Mouse (Mus musculus) cerebral cortex, adult 2 months (tissue): ENCODE results near the gene Cog1.

Source experiments
- WGBS: fragments of 180-500 bp; shearing (Covaris S2); methylation state at CpG from one replicate; pipeline ENCODE4 v1.1.7; 2018; 5-methylcytosine and 5-hydroxymethylcytosine counted together

The Cog1 gene

DNA sequence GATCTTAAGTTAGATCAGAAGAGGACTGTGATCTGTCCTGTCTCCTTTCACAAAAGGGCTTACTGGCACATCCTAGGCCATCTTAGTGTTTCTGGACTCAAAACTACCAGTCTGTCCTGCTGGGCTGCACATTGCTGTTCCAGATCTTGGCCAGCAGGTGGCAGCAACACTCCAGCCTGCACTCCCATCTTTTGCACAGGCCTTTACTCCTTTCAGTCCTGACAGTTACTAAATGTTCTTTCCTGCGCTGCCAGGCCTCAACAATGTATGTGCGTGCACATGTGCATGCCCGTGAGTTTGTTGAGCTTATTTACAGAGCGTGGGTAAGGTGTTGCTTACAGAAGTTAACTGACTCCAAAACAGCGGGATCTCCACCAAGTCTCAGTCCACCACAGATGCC, 54.8 kb downstream of the Cog1 start:
- WGBS: 18% methylated on average over 5 of the region's 5 CpGs

DNA sequence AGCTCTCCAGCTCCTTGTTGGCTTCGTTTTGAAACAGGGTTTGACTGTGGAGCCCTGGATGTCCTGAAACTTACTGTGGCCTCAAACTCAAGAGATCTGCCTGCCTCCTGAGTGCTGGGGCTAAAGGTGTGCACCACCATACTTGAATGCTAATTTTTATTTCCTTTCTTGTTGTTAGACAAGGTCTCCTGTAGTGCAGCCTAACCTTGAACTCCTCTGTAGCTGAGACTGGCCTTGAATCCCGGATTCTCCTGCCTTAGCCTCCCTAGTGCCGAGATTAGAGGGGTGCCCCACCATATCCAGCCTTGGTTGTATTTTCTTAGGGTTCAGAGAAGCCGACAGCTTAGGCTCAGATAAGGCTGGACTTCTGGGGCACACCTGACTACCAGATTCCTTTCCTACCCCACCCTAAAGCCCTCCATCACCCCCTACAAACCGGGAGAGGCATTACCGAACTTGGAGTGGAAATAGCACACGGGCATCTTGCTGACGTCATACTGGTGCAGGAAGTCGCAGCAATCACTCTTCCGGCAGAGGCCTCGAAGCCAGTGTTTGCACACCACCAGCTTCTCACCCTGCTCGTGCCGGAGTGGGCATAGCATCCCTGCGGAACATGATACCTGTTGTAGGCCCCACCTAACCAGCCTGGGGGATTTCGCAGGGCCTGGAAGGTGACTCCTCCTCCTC, 57.1 kb downstream of the Cog1 start:
- WGBS: 91% methylated on average over 15 of the region's 15 CpGs

DNA sequence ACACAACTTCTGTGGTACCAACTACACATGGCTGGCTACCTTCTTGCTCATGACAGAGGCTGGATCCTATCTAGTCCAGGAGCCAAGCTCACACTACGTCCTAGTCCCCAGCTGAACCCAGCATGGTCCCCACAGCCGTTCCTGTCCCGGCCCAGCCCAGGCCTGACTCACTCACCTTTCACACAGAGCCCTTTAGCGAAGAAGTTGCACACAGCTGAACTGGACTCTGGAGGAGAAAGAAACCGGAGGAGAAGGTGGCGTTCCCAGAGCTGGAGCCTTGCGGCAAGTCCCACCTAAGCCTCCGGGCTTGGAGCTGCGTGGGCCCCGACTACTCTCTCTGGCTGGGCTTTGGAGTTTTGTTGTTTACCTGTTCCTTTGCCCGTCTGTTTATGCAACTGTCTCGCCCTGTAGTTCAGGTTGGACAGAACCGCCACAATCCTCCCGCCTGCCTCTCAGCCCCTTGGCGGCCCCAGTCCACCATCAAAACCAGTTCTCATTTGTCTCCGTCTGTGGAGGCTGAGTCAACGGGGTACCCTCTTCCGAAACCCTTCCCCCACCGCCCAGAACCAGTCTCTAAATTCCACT, 59.8 kb downstream of the Cog1 start:
- 88% methylated on average over 19 of the region's 19 CpGs for WGBS

DNA sequence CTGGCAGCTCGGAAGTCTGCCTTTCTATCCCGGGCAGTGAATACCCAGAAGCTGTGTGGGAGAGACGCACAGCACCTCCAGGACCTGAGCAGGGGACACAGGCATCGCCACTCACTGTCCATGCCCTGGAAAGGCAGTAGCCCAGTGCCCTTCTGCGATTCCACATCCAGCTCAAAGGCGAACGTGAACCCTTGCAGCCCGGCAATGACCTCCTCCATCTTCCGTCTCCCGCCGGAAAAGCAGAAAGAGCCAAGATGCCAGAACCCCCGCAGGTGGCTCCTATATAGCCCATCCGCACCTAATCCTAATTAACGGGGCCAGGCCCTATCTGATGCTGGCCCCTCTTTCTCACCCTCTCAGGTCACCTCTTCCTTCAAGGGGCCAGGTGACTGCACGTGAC, 60.3 kb downstream of the Cog1 start:
- WGBS: 76% methylated on average over 15 of the region's 15 CpGs

DNA sequence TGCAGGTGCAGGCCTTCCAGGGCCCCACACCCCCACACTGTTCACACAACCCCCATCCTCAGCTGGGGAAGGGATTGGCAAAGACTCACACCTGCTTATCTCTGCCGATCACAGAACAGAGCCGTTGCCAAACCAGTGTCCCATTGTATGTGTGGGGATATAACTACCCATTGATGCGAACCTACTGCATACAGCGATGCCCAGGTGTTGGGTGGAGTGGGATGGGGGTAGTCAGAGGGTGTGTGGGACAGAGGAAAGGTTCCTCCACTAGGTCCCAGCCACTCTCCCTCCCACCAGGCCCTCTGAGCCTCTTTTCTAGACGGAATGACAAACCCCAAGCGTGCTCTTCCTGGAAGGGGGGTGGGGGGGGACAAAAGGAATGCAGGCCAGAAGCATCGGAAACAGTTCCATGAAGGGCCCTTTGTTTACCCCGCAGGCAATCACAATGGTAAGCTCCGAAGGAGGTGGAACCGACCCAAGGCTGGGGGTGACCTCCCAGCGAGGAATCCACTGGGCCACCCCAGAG, 60.8 kb downstream of the Cog1 start, which contains the start of gene Cpsf4l:
Gene Cpsf4l, minus strand, starts transcription at position 287 of the 526 bp plus-strand sequence.
- whole genome bisulfite sequencing: 44% methylated on average over 11 of the region's 11 CpGs

DNA sequence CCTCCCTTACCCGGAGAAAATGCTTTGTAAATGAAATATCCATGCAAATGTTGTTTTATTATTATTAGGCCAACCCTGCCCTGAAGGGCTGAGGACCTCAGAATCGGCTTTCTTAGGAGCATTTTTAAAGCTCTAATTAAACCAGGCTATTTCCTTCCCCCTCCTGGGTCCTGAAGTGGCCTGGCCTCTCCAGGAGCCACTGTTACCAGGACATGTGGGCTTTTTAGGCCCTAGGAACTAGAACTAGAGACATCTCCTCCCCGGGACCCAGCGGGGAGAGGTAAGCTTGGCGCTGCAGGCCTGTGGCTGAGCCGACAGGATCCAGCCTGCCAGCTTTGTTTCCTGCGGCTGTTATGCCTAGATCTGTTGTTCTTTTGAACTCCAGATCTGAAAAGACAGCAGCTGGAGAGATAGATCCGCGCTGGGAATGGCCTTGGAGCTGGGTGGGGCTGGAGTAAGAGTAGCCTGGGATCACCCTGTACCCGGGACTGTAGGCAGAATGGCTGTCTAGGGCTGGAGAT, 61.3 kb downstream of the Cog1 start:
- WGBS: 41% methylated on average over 10 of the region's 10 CpGs

DNA sequence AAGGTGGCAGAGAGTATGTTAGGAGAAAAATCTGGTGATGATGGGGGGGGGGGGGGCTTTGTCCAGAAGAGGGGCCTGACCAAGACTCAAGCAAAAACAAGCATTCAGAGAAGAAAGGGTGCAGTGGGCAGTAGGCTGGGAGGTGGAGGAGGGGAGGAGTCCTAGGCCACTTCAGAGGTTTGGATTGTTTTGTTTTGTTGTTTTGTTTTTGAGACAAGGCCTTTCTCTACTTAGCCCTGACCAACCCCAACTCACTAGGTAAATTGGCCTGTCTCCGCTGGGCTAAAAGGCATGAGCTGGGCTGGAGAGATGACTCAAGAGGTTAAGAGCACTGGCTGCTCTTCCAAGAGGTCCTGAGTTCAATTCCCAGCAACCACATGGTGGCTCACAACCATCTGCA, 62.1 kb downstream of the Cog1 start:
- 74% methylated on average over 1 of the region's 1 CpGs for WGBS

DNA sequence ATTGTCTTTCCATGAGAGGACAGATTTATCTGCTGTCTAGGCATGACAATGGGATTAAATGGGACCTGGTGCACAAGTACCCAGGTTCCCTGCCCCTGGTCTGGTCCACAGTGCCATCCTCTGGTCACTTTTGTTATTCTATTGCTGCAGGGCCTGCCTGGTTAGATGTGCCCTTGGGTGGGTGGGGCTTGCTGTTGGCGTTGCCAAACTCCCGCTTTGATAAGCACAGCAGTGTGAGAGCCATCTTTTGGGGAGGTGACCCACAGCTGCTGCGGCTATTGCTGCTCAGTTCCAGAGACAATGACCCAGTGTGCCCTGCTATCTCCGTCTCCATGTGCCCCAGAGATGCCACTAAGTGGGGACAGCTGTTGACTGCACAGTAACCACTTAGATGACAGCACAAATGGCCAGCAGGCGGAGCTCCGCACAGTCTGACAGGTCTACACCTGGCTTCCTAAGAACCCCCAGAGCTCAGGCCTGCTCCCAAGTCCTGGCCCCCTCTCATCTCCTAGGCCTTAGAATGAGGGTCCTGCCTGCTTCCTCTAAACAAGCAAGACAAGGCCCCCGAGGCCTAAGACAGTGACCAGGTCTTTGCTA, 66.2 kb downstream of the Cog1 start:
- WGBS: 82% methylated on average over 7 of the region's 7 CpGs

DNA sequence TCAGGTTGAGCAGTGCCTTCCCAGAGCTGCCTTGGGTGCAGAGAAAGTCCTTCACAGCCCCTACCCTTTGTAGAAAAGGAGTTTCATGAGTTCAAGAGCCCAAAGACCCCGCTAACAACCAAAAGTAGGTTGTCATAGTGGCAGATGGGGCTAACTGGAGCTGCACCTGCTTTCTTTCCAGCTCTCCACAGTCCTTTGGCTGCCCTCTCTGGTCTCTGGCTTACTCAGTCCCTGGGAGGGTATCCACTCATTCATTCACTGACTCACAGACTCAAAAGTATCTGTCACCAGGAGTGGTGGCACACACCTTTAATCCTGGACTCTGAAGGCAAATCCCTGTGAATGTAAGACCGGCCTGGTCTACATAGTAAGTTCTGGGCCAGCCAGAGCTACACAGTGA, 67.2 kb downstream of the Cog1 start:
- 99% methylated on average over 2 of the region's 2 CpGs for WGBS
